Mouse (Mus musculus) thymus, postnatal 4 days (tissue): Measurements from ENCODE around the gene Taf1b.

ENCODE experiments used
- DNase-seq: peaks from one replicate; pipeline ENCODE4 v3.0.0; 2021

Taf1b gene

DNA sequence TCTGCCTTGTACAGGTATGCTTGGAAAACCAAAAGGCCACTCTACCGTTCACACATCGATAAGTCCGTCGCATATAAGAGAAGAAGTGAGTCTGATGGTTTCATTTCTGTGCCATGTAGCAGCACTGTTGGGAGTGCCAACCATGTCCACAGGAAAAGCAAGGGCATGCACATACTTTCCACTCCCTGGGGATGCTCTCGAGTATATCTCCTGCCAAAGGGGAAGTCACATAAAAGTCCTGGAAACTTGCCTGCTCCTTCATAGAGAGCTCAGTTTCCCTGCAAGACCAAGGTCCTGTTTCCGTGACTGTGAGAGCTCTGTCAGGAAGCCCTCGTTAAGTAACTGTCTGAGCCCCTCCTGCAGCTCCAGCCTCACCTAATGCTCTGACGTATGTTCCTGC is 57.8 kb downstream of the Taf1b start:
- DNase-seq: no peak

DNA sequence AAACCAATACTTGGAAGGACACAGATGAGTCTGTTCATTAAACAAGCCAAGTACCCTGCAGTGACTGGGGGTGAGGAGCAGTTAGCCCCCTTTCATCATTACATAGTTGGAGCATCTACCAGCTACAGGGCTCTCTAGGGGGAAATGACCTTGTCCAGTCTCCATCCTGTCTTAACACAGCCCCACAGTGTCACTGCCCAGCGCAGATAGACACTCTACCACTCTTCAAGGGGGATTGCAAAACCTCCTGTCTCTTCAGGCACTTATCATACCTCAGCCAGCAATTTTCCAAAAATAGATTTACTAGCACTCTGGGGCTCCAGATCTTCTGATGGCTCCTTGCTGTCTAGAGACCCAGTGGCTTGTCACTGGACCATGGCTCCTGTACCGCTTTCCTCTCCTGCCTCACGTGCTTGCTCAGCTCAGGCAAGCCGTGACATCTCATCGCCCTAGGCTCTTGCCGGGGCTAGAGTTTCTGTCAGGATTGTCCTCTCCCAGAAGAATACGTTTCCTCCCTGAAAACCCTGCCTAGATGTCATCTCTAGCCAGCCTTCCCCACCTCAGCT is 65.3 kb downstream of the Taf1b start:
- no peak for DNase-seq

DNA sequence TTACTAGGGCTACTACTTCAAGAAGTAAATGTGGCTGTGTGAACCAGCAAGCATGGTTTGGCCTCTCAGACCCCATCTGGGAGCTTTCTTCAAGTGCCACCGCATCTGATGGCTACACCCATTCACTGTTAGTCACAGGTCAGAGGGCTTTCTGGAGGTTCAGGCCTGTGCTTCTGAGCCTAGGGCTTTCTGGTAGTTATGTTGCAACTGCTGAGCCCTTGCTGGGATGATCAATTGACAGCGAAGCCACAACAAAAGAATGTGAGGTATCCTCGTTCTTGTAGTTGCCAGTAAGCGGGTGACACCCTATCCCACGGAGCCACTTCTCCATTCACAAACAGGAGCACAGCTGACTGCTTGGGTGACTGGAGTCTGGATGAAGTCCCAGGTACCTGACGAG is 67.2 kb downstream of the Taf1b start:
- no peak for DNase-seq

DNA sequence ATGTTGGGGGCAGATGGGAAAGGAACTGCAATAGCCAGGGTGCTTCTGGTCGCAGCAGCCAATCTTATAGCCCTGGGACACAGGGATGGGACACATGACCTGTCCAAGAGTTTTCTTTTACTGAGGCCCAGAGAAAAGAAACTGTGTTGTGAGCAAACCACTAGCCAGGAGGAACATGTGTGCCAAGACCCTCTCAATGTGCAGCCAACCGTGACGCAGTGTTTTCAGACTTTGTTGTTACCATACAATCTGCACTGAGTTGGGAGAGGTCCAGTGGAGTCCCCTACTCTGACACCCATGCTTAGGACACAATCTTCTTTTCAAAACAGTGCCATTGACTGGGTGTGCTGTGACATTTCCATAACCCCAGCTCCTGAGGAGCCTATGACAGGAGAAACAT is 69.4 kb downstream of the Taf1b start:
- DNase-seq: no peak

- peak; percentile 94 for DNase-seq
Measured at GRCm38 (mm10) chr12:24571523-24572392, 73.6 kb downstream of the Taf1b start, which contains the start of gene Grhl1. Gene Grhl1, plus strand, starts transcription at chr12:24572283.

- DNase-seq: no peak
Measured at GRCm38 (mm10) chr12:24572421-24573274, 74.5 kb downstream of the Taf1b start.

DNA sequence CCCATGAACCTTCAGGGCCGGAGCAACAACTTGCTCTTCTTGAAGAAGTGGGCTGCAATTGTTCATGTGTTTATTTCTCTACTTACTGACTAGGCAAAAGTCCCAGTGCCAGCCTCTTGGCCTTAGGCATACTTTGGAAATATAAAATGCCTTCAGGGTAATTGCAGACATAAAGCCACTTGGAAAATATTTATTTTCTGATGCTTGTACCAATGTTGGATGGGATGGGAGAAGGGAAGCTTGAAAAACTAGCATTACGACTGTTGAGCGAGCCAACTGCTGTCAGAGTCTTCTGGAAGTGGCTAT is 75.1 kb downstream of the Taf1b start:
- DNase-seq: no peak

DNA sequence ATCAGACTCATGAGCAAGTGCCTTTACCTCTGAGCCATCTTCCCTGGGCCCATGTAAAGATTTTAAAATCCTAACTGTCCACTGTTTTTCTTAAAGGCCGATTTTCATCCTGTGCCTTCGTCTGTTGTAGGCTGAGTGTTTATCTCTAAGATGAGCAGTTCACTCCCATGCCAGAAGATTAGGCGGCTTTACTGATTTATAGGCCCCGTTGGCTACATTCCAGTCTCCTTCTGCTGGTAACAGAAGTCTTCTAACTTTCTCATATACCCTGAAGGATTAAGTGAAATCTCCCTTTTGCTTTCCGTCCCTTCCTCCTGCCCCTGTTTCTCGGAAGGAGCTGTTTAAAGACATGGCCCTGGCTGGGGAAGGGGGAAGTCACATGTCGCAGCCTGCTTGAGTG is 76.7 kb downstream of the Taf1b start:
- DNase-seq: no peak

DNA sequence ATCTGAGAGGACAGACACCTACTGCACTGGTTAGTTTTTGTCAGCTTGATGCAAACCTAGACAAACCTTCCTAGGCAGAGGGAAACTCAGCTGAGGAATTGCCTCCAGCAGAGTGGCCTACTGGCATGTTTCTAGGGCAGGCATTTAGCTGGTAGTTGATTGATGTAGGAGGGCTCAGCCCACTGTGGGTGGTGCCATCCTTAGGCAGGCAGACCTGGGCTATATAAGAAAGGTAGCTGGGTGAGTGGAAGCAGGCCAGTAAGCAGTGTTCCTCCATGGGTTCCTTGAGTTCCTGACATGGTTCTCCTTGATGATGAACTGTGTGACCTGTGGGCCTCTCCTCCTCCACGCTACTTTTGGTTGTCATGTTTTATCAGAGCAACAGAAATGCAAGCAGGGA is 82.3 kb downstream of the Taf1b start:
- DNase-seq: no peak

DNA sequence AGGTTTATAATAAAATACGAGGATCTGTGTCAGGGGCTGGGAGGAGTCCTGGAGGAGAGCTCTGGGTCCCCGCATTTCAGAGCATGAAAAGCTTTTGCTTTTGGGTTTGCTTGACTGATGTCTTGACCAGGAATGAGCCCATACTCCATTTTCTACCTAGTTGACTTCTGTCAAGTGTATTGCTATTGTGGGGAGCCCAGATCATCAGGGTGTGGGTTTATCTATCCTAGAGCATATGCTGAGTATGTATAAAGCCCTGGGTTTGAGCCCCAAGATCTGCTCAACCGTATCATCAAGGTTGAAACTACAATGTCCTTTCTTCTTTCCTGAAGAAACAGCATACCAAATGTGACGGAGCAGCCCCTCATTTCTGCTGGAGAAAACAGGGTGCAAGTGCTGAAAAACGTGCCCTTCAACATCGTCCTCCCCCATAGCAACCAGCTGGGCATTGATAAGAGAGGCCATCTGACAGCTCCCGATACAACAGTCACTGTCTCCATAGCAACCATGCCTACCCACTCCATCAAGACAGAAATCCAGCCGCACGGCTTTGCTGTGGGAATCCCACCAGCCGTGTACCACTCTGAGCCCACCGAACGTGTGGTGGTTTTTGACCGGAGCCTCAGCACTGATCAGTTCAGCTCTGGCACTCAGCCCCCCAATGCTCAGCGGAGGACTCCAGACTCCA is 83.0 kb downstream of the Taf1b start:
- no peak for DNase-seq

DNA sequence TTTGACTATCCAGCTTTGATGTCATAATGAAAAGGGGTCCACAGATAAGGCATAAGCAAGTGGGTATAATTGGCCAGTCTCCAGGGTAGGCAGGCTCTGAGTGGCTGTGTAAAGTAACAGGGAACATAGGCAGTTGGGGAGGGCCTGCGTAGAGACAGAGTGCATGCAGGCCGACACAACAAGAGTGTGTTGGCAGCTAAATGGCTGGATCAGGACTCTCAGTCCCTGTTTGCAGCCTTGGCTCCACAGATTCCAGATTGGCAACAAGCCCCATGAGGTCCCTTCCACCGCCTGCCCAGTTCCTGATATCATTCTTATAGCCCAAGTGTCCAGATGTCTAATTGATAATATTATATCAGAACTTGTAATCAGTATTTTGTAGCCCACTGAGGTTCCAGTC is 85.5 kb downstream of the Taf1b start:
- no peak for DNase-seq

- no peak for DNase-seq
Measured at GRCm38 (mm10) chr12:24584835-24585234, 86.7 kb downstream of the Taf1b start.

DNA sequence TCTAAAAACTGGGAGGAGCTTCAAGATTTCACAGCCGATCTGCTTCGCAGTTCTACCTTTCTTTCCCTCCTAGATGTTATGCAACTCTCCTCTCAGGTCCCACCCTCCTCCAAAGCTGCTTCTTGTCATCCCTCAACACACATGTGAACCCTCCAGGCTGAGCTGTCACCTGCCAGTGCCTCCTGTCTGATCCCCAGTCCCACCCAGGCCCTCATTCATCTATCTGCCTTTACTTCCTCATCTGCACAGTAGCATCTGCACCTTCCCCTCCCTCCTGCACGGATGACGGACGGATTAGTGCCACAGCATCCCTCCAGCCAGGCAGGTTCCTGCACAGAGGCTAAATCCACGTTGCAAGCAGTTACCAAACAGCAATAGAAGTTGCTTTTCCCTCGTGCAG is 88.0 kb downstream of the Taf1b start:
- no peak for DNase-seq

GRCm38 (mm10) chr12:24590371-24590770 is 92.2 kb downstream of the Taf1b start:
- DNase-seq: no peak

GRCm38 (mm10) chr12:24592055-24592454 is 93.9 kb downstream of the Taf1b start:
- DNase-seq: no peak

DNA sequence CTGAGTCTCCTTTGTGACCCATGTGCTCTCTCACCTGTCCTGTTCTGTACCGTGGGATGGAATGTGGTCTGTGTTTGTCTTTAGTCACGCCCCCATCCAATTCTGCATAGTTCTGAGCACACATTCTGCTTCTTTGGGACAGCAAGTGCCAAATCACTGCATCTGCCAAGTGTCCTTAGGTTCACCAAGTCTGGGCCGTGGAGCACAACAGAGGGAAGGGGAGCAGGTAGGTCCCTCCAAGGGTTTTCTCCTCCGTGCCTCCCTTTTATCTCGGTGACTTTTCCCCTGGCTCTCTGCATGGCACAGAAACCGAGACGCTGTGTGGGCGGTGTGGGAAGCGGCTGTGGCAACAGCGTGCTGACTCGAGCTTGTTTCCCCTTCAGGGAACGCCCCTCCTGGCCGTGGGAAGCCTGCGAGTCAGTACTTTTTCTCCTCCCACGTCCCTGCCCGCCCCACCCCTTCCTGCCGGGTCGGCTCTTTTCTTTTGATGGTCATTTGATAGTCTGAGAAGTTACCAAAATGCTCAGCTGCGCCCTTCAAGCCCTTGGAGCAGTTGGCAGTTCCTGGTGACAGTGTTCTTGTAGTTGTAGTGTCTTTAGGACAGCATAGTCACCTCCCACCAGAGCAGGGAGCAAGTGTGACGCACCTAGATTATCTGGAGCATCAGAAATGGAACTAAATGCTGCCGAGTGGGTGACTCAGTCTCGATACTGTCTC is 95.0 kb downstream of the Taf1b start:
- peak; percentile 79 for DNase-seq

- no peak for DNase-seq
Measured at GRCm38 (mm10) chr12:24597376-24597775, 99.2 kb downstream of the Taf1b start.

- no peak for DNase-seq
Measured at GRCm38 (mm10) chr12:24599366-24599895, 101.3 kb downstream of the Taf1b start.

DNA sequence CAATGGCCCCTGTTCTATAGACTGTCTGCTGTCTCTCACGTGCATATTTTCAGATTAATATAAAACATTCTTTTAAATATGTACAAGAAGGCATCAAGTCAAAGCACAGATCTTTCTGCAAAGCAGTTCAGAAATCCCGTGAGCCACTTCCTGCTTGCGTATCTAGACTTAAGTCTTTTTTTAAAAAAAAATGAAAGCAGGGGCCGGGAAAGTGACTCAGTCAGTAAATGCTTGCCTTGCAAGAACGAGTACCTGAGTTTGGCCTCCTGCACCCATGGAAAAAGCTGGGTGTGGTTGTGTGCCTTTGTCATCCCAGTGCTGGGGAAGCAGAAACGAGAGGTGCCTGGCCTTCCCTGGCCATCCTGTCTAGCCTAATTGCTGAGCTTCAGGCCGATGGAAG is 101.9 kb downstream of the Taf1b start:
- no peak for DNase-seq

DNA sequence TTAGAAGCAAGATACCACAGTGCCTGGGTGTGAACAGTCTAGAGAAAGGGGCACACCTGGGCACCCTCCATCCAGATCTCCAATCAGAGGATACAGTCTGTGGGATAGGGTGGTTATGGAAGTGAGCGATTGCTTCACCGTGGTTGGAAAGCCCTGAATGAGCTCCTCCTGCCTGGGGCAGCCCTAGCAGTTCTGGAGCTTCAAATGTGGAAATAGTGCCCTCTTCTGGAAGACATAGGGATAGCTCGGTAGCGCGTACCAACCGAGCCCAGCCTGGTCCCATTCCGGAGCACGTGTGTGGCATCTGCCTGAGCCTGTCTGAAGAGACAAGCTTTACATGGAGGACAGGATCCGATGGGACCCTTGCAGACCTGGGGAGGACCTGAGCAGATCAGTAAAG is 102.6 kb downstream of the Taf1b start:
- DNase-seq: peak; percentile 73

DNA sequence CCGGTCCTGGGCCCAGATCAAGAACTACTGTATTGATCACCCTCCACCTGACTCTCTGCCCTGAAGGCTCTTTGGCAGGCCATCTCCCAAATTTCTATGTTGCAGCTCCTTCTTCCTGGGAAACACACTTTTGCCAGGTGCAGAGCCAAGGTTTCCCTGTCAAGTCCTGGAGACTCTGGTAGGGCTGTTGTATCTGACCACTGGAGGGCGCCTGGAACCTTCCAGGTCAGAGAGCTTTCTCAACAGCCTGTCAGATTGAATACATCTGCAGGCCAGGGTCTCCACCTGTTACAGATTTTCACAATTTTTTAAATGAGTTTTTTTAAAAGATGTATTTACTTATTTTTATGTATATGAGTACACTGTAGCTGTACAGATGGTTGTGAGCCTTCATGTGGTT is 105.1 kb downstream of the Taf1b start:
- DNase-seq: peak; percentile 85

DNA sequence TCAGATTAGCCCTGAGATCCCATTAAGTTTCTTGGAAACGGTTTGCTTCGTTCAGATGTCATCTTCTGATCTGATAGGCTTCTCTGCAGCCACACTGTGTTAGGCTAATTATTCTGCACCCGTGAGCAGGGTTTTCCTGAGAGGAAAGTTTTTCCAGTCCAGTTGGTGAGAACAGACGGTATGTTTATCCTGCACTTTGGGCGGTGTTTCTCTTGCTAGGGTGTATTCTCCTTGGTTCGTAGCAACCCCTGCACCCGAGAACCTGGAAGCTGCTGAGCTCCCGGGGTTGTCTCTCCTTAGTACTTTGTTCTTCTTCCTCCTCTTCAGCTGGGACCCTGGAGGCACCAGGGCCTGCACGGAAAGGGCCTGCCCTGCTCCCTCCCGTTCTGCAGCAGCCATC is 108.0 kb downstream of the Taf1b start:
- no peak for DNase-seq
